Mouse (Mus musculus): ENCODE data around the gene Zfp446. TPM values are rescaled to one million over a fixed set of nuclear protein-coding genes. Genes with fewer than 3 reads are reported as not detected.

The Zfp446 gene
- polyA plus RNA-seq, 1 experiment from 2014 or later = 5.9 TPM

- Histone ChIP-seq H3K4me3 (ENCODE audit: low read length) (no peak overlapping the region), H3K9ac (ENCODE audit: low read depth, low read length) (no peak overlapping the region), H3K9me3 (ENCODE audit: control insufficient read depth, low read length) (no peaks in the 10 kb centered on the region), H3K27ac (ENCODE audit: low read length) (no peak overlapping the region), H3K27me3 (replicated peaks; ENCODE audit: control insufficient read depth, insufficient read depth, low read length) (no peaks in the 10 kb centered on the region), H3K36me3 (ENCODE audit: control insufficient read depth, insufficient read depth, low read length) (no peaks in the 10 kb centered on the region), H3K4me2 (ENCODE audit: low read depth, low read length) (no peak overlapping the region), H3K4me1 (ENCODE audit: control insufficient read depth, insufficient read depth, low read length) (0 out of 2 replicates have a peak, but pooled peaks cover 8% of the 10 kb centered on the region)
- 32% methylated on average over 6 of the region's 6 CpGs for WGBS
- no peak for ATAC-seq
These were observed 36.7 kb downstream of the Zfp446 start for GRCm38 (mm10) chr7:13014275-13014839.

- Histone ChIP-seq H3K4me3 (ENCODE audit: low read length) (no peak overlapping the region), H3K36me3 (ENCODE audit: control insufficient read depth, insufficient read depth, low read length) (no peaks in the 10 kb centered on the region), H3K9me3 (ENCODE audit: control insufficient read depth, low read length) (no peaks in the 10 kb centered on the region), H3K4me2 (ENCODE audit: low read depth, low read length) (no peak overlapping the region), H3K27ac (ENCODE audit: low read length) (no peak overlapping the region), H3K9ac (ENCODE audit: low read depth, low read length) (no peak overlapping the region), H3K27me3 (replicated peaks; ENCODE audit: control insufficient read depth, insufficient read depth, low read length) (no peaks in the 10 kb centered on the region), H3K4me1 (ENCODE audit: control insufficient read depth, insufficient read depth, low read length) (0 out of 2 replicates have a peak, but pooled peaks cover 7% of the 10 kb centered on the region)
- no peak for ATAC-seq
- WGBS = 88% methylated on average over 1 of the region's 1 CpGs
These were observed 37.6 kb downstream of the Zfp446 start for GRCm38 (mm10) chr7:13015217-13015616.

- Histone ChIP-seq H3K9ac (ENCODE audit: low read depth, low read length) (peak overlapping the region; percentile 98), H3K36me3 (ENCODE audit: control insufficient read depth, insufficient read depth, low read length) (peaks cover 6% of the 10 kb centered on the region), H3K4me3 (ENCODE audit: low read length) (peak overlapping the region; percentile 93), H3K4me1 (ENCODE audit: control insufficient read depth, insufficient read depth, low read length) (peaks cover 21% of the 10 kb centered on the region), H3K4me2 (ENCODE audit: low read depth, low read length) (peak overlapping the region; percentile 92), H3K27me3 (replicated peaks; ENCODE audit: control insufficient read depth, insufficient read depth, low read length) (no peaks in the 10 kb centered on the region), H3K9me3 (ENCODE audit: control insufficient read depth, low read length) (no peaks in the 10 kb centered on the region), H3K27ac (ENCODE audit: low read length) (peak overlapping the region; percentile 99)
- WGBS = 4% methylated on average over 31 of the region's 31 CpGs
- ATAC-seq = peak; percentile 72
These were observed 45.3 kb downstream of the Zfp446 start for GRCm38 (mm10) chr7:13022773-13023535.

GRCm38 (mm10) chr7:13023928-13024731, 46.5 kb downstream of the Zfp446 start:
- Histone ChIP-seq H3K4me3 (ENCODE audit: low read length) (peak overlapping the region; percentile 93), H3K27ac (ENCODE audit: low read length) (peak overlapping the region; percentile 99), H3K4me1 (ENCODE audit: control insufficient read depth, insufficient read depth, low read length) (peaks cover 21% of the 10 kb centered on the region), H3K9ac (ENCODE audit: low read depth, low read length) (peak overlapping the region; percentile 98), H3K27me3 (replicated peaks; ENCODE audit: control insufficient read depth, insufficient read depth, low read length) (no peaks in the 10 kb centered on the region), H3K9me3 (ENCODE audit: control insufficient read depth, low read length) (no peaks in the 10 kb centered on the region), H3K36me3 (ENCODE audit: control insufficient read depth, insufficient read depth, low read length) (peaks cover 18% of the 10 kb centered on the region), H3K4me2 (ENCODE audit: low read depth, low read length) (peak overlapping the region; percentile 92)
- ATAC-seq = peak; percentile 81
- under 1% methylated on average over 76 of the region's 95 CpGs for WGBS

- Histone ChIP-seq H3K4me2 (ENCODE audit: low read depth, low read length) (peak overlapping the region; percentile 92), H3K27ac (ENCODE audit: low read length) (peak overlapping the region; percentile 99), H3K4me1 (ENCODE audit: control insufficient read depth, insufficient read depth, low read length) (peaks cover 21% of the 10 kb centered on the region), H3K9me3 (ENCODE audit: control insufficient read depth, low read length) (no peaks in the 10 kb centered on the region), H3K4me3 (ENCODE audit: low read length) (peak overlapping the region; percentile 93), H3K27me3 (replicated peaks; ENCODE audit: control insufficient read depth, insufficient read depth, low read length) (no peaks in the 10 kb centered on the region), H3K36me3 (ENCODE audit: control insufficient read depth, insufficient read depth, low read length) (peaks cover 24% of the 10 kb centered on the region), H3K9ac (ENCODE audit: low read depth, low read length) (peak overlapping the region; percentile 98)
- peak; percentile 67 for ATAC-seq
- WGBS = under 1% methylated on average over 31 of the region's 44 CpGs
These were observed 47.2 kb downstream of the Zfp446 start for GRCm38 (mm10) chr7:13024805-13025204.

- ATAC-seq = no peak
- Histone ChIP-seq H3K4me1 (ENCODE audit: control insufficient read depth, insufficient read depth, low read length) (peaks cover 21% of the 10 kb centered on the region), H3K9ac (ENCODE audit: low read depth, low read length) (peak overlapping the region; percentile 98), H3K27ac (ENCODE audit: low read length) (no peak overlapping the region), H3K4me2 (ENCODE audit: low read depth, low read length) (peak overlapping the region; percentile 92), H3K27me3 (replicated peaks; ENCODE audit: control insufficient read depth, insufficient read depth, low read length) (no peaks in the 10 kb centered on the region), H3K36me3 (ENCODE audit: control insufficient read depth, insufficient read depth, low read length) (peaks cover 32% of the 10 kb centered on the region), H3K9me3 (ENCODE audit: control insufficient read depth, low read length) (no peaks in the 10 kb centered on the region), H3K4me3 (ENCODE audit: low read length) (peak overlapping the region; percentile 93)
- WGBS = 26% methylated on average over 4 of the region's 4 CpGs
These were observed 48.0 kb downstream of the Zfp446 start for GRCm38 (mm10) chr7:13025511-13026112.

GRCm38 (mm10) chr7:13028986-13029385, 51.3 kb downstream of the Zfp446 start:
- Histone ChIP-seq H3K9me3 (ENCODE audit: control insufficient read depth, low read length) (no peaks in the 10 kb centered on the region), H3K4me1 (ENCODE audit: control insufficient read depth, insufficient read depth, low read length) (peaks cover 26% of the 10 kb centered on the region), H3K36me3 (ENCODE audit: control insufficient read depth, insufficient read depth, low read length) (peaks cover 42% of the 10 kb centered on the region), H3K27me3 (replicated peaks; ENCODE audit: control insufficient read depth, insufficient read depth, low read length) (no peaks in the 10 kb centered on the region), H3K4me3 (ENCODE audit: low read length) (no peak overlapping the region), H3K9ac (ENCODE audit: low read depth, low read length) (no peak overlapping the region), H3K4me2 (ENCODE audit: low read depth, low read length) (no peak overlapping the region), H3K27ac (ENCODE audit: low read length) (no peak overlapping the region)
- WGBS = 92% methylated on average over 4 of the region's 4 CpGs
- ATAC-seq = no peak

- no peak overlapping the region for H3K9ac ChIP-seq (ENCODE audit: low read depth, low read length)
- peaks cover 47% of the 10 kb centered on the region for H3K36me3 ChIP-seq (ENCODE audit: control insufficient read depth, insufficient read depth, low read length)
- H3K27ac ChIP-seq (ENCODE audit: low read length) = no peak overlapping the region
- H3K27me3 ChIP-seq (replicated peaks; ENCODE audit: control insufficient read depth, insufficient read depth, low read length) = no peaks in the 10 kb centered on the region
- H3K9me3 ChIP-seq (ENCODE audit: control insufficient read depth, low read length) = no peaks in the 10 kb centered on the region
- no peak overlapping the region for H3K4me3 ChIP-seq (ENCODE audit: low read length)
- 72% methylated on average over 5 of the region's 5 CpGs for WGBS
- H3K4me2 ChIP-seq (ENCODE audit: low read depth, low read length) = no peak overlapping the region
- H3K4me1 ChIP-seq (ENCODE audit: control insufficient read depth, insufficient read depth, low read length) = peaks cover 26% of the 10 kb centered on the region
- no peak for ATAC-seq
These were observed 53.4 kb downstream of the Zfp446 start for GRCm38 (mm10) chr7:13031069-13031468.

- Histone ChIP-seq H3K27ac (ENCODE audit: low read length) (no peak overlapping the region), H3K4me1 (ENCODE audit: control insufficient read depth, insufficient read depth, low read length) (peaks cover 29% of the 10 kb centered on the region), H3K36me3 (ENCODE audit: control insufficient read depth, insufficient read depth, low read length) (peaks cover 47% of the 10 kb centered on the region), H3K9me3 (ENCODE audit: control insufficient read depth, low read length) (no peaks in the 10 kb centered on the region), H3K9ac (ENCODE audit: low read depth, low read length) (no peak overlapping the region), H3K4me2 (ENCODE audit: low read depth, low read length) (no peak overlapping the region), H3K27me3 (replicated peaks; ENCODE audit: control insufficient read depth, insufficient read depth, low read length) (no peaks in the 10 kb centered on the region), H3K4me3 (ENCODE audit: low read length) (no peak overlapping the region)
- no peak for ATAC-seq
- WGBS = 76% methylated on average over 2 of the region's 2 CpGs
These were observed 54.3 kb downstream of the Zfp446 start for GRCm38 (mm10) chr7:13031983-13032382.
